Mouse (Mus musculus): ENCODE data around the gene Ston2.
A peak's percentile ranks its signal among the peaks of the same experiment; 100 is the strongest.

Gene Ston2

DNA sequence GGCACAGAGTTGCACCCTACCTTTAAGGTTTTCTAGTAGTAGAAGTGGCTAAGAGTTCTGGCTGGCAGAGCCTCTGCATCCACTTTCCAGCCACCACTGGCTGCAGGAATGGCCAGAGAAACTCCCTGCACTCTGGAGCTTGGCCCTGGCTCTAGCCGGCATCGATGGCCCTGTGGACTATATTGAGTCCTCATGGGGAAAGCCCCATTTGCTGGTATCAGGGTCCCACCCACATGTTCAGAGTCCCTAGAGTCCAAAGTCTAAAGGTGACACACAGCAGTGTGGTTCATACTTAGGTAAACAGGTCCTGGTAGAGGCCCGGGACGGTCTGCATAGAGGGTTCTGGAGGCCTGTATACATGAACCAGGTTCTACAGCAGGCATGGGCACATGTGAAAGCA lies 92.0 kb downstream of the Ston2 start:
- peak in 1 of 2 experiments; percentile 12 for DNase-seq

DNA sequence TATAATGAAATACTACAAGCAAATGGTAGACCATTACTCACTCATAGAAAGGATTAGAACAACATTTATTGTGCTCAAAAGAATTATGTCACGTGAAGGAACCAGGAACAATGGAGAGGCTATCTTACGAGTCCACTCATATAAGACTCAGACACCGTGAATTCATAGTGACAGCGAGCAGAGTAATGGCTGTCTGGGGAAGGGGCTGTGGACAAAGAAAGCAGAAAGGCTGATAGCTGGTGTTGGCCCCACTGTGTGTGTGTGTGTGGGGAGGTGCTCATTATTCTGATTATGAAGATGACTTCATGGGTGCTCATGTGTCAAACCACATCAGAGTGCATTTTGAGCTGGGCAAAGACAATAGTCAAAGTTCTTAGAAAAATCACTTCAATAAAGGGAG lies 92.4 kb downstream of the Ston2 start:
- DNase-seq, result no peak

DNA sequence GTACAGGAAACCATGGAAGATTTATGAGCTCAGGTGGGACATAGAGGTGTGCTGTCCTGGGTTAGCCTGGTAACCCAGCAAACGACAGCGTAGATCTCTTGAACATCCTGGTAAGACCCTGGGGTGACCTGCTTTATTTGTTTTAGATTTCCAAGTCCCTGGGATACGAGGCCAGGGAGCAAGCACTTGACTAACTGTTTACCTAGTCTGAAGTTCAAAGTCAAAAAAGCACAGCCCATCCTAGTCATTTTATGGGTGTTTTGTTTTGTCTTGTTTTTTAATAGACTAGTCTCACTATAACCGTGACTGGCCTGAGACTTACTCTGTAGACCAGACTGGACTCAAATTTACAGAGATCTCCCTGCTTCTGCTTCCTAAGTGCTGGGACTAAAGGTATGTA lies 93.4 kb downstream of the Ston2 start:
- no peak for DNase-seq

DNA sequence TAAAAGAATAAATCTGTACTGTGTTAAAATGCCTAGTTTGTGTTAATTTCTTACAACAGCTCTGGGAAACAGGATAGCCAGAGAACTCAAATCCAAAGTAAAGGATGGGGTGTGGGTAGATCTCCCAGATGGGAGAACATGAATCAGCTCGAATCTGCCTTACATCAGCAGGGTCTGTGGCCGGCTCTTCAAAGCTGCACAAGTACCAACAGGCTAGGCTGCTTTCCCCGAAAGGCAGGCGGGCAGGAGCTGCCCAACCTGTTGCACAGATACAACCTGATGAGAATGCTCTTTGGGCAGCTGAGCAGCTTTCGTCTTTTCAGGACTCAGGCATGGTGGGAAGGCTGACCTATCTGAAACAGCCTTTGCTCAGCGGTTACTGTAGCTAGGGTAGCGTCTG lies 94.6 kb downstream of the Ston2 start:
- peak in 1 of 2 experiments; percentile 12 for DNase-seq

DNA sequence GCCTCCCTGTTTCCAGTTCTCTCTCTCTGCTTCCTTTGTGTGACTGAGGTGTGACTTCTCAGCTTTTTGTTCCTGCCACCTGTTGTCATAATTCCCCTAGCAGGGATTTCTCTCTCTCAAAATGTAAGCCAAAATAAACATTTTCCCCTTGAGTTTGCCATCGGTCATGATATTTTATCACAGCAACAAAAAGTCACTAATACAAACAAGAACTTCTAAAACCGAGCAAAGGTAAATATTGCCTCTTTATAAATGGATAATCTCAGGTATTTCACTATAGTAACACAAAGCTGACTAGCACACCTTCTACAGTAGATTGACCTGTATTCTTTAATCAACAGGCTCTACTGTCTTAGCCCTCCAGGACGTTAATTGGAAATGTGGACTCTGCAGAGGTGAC lies 95.2 kb downstream of the Ston2 start:
- DNase-seq, result no peak

DNA sequence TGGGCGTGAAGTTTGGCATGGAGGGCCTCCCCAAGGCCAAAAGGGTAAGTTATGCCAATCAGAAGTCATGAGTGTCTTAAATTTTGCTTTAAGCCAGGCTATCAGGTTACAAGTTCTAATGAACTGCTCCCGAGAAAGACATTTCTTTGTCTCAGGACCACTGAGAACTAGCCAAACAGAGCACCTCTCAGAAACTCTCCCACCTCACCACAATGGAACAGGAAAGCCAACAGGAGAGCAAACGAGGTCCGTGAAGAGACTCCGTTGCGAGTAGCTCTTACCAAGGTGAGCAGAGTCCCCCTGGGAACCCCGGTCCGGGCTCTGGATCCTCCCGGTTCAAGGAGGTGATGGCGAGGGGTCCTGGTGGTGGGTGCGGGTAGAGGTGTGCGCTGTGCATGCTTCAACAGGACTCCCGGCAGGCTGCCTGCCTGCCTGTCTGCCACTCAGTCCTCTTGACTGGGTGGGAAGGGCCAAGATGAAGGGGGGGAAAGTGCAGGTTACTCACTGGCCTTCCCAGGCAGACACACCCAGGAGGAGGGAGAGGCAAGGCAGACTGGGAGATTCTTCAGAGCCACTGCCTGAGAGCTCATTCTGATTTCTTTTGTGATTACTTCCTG lies 102.4 kb downstream of the Ston2 start:
- peak; percentile 22 to 51 for DNase-seq

DNA sequence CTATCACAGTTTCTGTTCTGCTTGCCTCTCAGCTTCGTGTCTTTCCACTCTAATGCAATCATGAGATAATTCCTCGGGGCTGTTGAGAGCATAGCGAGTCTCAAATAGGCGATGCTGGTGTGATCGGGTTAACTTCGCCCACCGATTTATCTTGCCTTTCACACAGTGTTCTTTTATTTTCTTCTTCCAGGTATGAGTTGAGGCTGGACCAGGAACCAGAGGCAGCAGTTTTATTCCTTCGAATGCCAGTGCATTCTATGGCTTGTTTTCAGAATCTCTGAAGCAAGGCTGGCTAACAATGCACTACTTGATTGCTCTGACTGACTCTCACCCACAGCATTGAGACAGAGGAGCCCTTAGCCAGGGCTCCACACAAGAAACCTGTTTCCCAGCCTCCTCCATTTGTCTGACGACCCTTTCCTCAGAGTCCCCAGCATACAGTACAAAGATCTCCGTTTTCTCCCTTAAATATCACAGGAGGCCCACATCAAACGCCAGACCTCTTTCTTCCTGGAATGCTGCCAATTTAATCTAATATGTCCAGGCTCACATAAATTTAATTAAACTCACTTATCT lies 103.3 kb downstream of the Ston2 start:
- no peak for DNase-seq

DNA sequence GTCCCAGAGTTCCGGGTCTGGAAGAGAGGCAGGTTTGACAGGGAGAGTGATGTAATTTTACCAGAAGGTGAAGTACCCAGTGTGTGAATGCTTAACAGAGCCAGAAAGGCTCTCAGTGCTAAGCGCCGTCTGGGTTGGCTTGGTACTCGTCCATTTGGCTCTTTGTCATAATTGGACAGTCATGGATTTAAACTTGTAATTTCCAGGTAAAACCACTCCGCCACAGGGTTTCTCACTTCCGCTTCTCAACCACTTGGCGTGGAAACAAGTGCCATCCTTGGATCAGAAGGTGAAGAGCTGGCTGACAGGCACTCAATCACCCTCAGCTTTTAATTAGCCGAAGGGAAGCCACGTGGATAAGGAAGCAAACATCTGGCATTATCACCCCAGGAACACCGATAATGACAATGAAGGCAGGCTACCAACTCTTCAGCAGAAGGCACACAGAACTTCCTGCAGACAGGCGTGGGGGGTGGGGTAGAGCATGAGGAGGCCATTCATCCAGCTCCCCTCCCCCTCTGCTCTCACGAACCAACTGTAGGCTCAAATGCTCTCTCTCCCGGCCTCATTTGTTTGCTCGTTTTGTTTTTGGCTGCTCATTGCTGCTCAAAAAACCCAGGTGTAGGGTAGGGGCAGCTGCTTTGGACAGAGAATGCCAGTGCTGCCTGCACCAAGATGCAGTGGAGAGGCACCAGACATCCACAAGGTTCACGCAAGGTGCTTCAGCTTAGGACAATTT lies 103.9 kb downstream of the Ston2 start:
- DNase-seq, result peak; percentile 49 to 61

DNA sequence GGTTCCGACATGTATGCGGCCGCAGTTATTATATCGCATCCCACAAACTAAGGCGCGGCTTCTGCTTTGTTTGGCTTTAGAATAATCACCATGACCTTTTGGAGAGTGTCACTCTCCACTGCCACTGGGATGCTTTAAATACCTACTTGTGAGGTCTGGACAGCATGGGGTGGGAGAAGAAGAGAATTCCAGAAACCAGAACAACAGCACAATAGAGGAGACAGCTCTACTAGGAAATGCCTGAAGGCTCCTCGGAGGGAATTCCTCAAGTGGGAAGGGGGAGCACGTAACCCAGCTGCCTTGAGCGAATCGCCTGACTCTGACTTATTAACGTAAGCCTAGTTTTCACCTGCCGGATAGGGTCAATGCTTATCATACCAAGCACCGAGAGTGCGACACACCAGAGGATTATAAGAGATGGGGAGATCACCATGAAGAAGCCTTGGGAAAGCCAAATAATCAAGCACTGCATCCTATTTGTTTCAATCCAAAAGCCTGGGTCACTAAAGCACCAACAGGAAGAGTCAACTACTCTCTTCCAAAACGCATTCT lies 104.6 kb downstream of the Ston2 start:
- no peak for DNase-seq

DNA sequence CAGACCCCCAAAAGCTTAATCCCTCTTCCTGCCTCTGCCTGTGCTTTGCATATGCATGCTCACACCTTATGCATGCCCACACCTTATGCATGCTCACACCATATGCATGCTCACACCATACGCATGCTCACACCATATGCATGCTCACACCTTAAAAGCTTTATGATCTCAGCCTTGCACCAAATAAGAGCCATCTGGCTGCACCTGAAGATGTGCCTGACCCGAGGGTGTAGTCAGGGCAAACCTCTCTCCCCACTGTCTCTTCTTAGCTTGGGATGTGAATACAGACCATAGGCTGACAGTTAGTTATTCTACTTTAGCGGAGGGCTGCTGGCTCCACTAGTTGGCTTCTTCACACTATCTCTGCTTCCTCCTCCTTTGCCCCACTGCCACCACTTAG lies 105.1 kb downstream of the Ston2 start:
- DNase-seq, result no peak

DNA sequence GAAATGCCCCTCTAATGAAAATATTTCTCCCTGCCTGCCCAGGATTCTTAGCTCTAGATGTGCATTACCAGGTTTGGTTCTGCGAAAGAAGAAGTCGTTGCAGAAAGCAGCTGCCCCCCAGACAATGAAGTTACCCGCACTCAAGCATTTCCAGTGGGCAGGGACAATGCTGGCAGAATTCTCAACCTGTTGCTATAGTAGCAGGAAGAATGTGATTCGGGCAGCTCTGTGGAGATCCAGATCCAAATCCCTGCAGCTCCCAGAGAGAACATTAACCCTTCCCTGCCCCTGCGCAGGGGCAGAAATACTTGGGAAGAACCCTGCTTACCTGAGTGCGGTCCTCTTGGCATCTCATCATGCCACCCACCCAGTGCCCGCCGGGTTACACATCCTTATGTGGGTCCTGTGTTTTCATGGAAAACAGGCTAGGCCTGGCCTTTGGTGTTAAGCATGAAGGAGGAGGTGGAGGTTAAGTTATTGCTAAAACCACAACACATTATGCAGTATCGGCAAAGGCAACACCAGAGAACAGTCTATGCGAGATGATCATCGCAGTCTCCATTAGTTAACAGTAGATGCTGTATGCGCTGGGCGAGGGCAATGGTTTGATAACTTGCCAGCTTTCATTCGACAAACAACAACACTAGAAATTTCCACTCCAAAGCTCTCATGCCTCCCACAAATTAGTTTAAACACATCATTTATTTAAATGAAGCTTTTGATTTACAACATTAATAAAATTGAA lies 108.7 kb downstream of the Ston2 start:
- peak in 1 of 2 experiments; percentile 27 for DNase-seq

DNA sequence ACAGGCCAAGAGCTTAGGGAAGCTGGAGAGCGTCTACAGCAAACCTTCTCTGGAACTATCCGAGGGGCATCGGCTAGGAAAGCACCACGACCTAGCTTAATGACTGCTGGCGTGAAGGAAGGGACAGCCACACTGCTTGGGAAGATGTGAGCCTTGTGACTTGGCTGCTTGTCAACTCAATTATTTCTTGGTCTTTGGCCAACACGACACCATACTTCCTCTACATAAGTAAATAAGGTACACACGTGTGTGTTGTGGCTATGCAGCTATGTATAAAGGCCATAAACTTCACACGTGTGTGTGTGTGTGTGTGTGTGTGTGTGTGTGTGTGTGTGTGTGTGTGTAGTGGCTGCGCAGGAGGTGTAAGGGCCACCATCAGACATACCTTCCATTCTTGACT lies 112.2 kb downstream of the Ston2 start:
- peak; percentile 28 to 42 for DNase-seq

DNA sequence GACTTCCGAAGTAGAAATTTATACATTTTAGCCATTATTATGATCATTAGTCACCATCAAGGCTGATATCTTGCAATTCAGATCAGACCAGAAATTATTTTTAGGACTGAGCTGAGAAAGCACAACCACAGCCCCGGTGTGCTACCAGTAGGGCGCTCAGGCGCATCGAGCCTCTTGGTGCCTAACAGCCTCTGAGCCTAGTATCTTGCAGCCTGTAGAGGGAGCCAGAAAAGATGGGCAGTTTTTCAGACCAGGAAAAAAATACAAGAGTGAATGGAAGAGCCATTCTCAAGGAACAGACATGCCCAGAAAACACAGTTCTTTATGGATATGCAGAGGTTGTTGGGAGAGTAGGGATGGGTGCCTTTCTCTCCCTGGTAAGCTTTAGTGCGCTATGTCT lies 115.0 kb downstream of the Ston2 start:
- DNase-seq, result peak; percentile 24 to 40

DNA sequence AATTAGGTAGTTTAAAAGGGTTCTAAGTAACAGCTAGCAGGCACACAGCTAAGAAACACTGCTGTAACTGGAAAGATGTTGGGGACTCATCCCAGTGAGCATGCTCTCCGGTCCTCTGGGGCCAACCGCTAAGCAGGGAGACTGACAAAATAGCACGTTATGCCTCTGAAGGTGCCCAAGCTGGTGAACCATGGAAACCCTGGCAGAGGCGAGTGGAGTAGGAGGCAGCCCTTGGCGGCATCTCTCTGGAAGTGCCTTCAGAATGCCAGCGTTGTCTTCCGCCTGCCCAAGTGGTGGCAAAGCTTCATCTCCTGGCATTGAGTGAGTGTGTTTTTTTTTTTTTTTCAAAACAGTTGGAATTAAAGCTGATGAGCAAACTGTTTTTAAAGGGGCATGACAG lies 115.7 kb downstream of the Ston2 start:
- no peak for DNase-seq

DNA sequence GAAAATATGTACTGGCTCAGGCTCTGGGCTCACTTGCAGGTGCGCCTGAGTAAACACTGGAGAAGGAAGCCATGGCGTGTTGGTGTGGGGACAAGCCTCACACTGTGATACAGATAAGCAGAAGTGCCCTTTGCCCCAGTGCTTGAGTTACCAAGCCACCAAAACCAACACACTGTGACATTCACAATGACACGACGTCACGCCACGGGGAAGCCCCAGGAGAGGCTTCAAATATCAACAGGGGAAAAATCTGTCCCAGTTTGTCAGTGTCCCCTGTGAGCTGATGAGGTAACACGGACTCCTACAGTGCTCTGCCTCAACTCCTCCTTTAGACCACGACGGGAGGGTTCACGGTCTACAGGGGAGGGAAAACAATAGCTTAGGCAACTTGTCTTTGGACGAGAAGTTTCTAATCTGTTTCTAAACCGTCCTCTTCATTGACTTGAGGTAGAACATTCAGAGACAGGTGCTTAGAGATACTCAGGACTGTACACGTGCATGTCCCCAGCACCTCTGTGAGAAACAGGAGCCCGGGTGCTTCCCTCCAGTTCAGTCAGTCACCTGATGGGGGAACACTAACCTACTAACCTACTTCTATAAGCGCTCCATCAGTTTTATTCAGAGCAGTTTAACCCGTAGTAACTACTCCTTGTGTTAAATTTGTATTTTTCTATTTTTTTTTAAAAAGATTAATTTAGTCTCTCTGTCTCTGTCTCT lies 119.5 kb downstream of the Ston2 start:
- DNase-seq, result no peak

DNA sequence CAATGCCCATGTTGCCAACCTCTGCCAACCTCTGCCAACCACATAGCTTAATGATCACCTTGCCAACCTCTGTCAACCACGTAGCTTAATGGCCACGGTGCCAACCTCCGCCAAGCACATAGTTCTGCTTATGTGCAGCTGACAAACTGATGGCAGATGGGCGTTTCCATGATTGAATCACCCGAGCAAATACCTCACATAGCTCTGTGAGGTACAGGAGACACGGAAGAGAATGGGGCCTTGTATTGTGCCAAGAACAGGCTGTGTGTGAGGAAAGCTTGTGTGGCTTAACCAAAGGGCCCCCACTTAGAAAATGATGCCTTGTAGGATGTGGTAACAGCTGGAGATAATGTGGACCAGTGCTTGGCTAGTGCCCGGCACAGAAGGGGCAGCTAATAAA lies 120.4 kb downstream of the Ston2 start:
- no peak for DNase-seq

DNA sequence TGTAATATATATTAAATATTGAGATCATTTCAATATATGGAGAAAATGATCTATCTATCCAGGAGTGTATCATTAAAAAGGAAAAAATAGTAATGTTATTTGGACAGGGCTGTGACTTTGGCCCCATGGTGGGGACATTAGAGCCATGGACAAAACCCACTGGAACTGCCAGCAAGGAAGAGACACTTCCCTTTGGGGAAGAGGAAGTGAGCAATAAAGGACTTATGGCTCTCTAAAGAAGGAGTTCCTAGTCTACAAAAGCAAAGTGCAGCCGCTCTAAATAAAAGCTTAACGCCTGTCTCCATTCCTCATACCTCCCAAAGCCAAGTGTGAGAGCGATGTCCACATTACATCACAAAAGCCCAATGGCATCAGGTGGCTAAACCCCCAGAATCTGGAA lies 121.6 kb downstream of the Ston2 start:
- no peak for DNase-seq

DNA sequence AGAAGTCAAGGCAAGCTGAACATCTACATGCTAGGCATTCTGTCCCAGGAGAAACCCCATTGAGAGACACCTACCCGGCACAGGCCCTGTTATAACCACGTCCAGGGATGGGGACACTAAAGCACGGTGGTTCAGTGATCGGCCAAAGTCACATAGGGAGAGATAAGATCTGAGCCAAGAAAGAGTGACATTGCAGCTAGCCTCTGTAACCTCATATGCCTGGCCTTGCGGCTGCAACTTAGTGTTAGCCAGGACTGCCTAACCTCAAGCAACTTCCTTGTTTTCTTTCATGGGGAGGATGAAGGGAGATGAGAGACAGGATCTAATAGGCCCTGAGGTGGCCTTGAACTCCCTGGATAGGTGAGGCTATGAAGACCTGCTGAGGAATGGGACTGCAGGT lies 122.8 kb downstream of the Ston2 start:
- no peak for DNase-seq

DNA sequence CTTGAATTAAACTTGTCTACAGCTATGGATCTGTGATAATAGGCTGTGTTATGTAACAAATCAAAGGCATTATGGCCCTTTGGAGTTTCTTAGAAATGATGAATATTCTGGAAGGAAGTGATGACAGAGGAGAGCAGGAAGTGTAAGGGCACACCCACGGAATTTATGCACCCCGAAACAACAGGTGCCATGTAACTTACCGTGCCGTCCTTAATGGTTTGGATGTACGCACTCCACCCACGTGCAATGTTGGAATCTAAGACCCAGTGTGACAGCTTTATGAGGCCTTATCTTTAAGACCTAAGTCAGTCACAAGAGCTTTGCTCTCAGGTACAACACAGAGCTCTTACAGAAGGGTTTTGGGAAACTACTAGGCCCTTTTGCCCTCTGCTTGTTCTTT lies 124.9 kb downstream of the Ston2 start:
- DNase-seq, result no peak

DNA sequence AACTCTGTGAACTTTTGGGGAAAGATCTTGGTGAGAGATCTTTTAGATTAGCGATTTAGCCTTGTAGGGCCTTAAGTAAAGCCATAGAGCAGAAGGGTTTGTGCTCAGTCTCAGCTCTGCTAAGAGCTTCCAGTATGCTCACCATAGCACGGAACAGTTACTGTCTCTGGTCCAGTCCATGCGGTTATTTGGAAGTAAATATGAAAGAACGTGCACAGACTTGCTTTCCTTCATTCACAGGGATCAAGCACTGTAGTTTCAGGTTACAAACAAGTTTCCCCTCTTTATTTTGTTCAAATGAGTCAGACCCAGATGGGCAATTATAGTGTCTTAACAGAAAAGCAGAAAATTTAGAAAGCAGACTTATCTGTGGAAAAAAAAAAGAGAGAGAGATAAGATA lies 125.3 kb downstream of the Ston2 start:
- DNase-seq, result no peak

DNA sequence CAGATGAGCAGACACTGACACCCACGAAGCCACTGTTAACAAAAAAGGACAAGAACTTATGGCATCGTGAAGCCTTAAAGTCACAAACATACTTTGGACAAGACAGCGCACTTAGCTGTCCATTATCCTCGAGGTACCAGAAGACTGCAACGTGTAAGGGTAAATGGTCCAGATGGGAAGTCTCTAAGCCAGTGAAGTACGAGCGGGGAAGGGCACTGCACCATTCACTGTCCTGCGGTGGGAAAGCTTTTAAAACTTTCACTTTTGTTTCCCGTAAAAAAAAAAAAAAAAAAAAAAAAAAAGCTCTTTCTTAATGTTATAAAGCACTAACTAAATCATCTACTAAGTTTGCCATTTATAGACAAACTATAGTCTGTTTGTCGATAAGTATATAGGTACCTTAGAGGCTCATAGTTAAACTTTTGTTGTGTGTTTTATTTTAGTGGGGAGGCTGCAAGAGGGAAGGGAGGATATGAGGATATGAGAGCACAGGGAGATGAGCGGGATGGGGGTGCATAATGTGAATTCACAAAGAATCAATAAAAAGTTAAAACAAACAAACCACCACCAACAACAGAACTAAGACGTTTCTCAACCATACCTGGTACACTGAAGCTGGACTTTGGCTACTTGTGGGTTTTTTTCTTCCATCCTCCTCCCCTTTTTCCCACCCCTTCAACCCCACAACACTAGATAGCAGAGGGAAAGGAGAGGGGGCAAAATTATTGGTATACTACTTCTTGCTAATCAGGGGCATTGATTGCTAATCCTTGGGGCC lies 127.4 kb downstream of the Ston2 start:
- no peak for DNase-seq

All from kidney, postnatal 4 days (tissue).